Mouse (Mus musculus) E14TG2a.4 (cell line): ENCODE results near the gene 2310034G01Rik.

Experiments used
- H3K27me3 ChIP-seq: 2 replicates; pipeline ENCODE4 v1.6.1; 2014; ENCODE audit warnings: low read length, control low read depth; ENCODE audit not compliant: insufficient read depth
- H3K36me3 ChIP-seq: 2 replicates; pipeline ENCODE4 v1.6.1; 2014; ENCODE audit warnings: low read length, control low read depth; ENCODE audit not compliant: insufficient read depth
- H3K4me1 ChIP-seq: replicated peaks from 2 replicates; pipeline ENCODE4 v1.6.1; 2014; ENCODE audit warnings: low read depth, low read length, control low read depth
- H3K4me3 ChIP-seq: replicated peaks from 2 replicates; pipeline ENCODE4 v1.5.1; 2014; ENCODE audit warnings: mild to moderate bottlenecking, low read length
- H3K9me3 ChIP-seq: 2 replicates; pipeline ENCODE4 v1.6.1; 2014; ENCODE audit warnings: low read length, control low read depth
- CTCF ChIP-seq: conservative IDR thresholded peaks from 2 replicates; pipeline ENCODE4 v1.5.1; 2014; ENCODE audit warnings: low read length
- NANOG ChIP-seq: IDR thresholded peaks from 2 replicates; pipeline ENCODE4 v1.6.1; 2014; ENCODE audit warnings: borderline replicate concordance, low read length, mixed read lengths
- POU5F1 ChIP-seq: IDR thresholded peaks from 2 replicates; pipeline ENCODE4 v1.6.1; 2014; ENCODE audit warnings: low read length, borderline replicate concordance

Gene 2310034G01Rik

GRCm38 (mm10) chr19:46363294-46364009 is 13.3 kb upstream of the 2310034G01Rik start:
- peaks cover 52% of the 10 kb centered on the region for H3K4me1 ChIP-seq
- no peaks in the 10 kb centered on the region for H3K27me3 ChIP-seq
- H3K36me3 ChIP-seq, result peaks cover 16% of the 10 kb centered on the region; the same call in 1 of the 2 replicates
- H3K4me3 ChIP-seq, result peak overlapping the region; percentile 41
- no peaks in the 10 kb centered on the region for H3K9me3 ChIP-seq
- TF ChIP-seq POU5F1 (no peak), NANOG (no peak), CTCF (no peak)

DNA sequence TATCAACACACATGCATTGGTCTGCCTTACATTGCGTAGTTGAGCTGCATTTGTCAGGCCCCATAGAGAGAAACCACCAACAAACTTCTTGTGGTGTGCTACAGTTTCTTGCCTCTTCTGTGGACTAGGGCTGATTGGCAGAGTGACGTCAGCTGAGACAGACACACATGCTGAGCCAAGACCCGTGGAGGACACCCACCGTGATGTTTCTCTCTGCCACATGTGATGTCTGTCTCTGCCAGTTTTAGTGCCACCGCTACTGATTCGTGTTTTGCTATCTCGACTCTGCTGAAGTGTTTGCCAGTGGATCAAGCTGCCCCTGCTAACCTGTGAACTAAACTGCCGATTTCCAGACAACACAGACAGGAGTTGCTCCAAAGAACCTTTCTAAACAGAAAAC is 12.0 kb upstream of the 2310034G01Rik start:
- Histone ChIP-seq H3K4me1 (peaks cover 54% of the 10 kb centered on the region), H3K27me3 (0 out of 2 replicates have a peak, but pooled peaks cover 2% of the 10 kb centered on the region), H3K9me3 (no peaks in the 10 kb centered on the region), H3K4me3 (no peak overlapping the region), H3K36me3 (peaks cover 7% of the 10 kb centered on the region; the same call in 1 of the 2 replicates)
- TF ChIP-seq CTCF, result no peak
- no peak for TF ChIP-seq POU5F1
- TF ChIP-seq NANOG, result no peak

DNA sequence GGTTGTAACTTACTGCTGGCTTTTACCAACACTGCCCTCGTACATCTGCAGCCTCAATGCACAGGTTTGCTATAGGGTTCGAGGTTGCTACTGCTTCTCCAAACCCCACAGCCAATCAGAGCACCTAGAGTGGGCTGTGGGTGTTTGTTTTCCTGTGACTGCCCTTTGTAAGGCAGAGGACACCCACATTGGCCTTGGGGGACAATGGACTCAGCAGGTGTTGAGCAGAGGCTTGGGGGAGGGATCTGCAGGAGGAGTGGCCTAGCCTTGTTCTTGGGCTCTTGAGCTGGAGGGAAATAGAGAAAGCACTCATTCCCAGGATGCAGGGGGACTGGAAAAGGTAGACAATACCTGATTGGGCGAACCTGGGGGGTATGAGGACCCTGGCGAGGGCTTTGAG is 8.3 kb upstream of the 2310034G01Rik start:
- peak overlapping the region; percentile 85 for H3K4me3 ChIP-seq
- peak; percentile 43; the same call in 1 of the 2 replicates for TF ChIP-seq NANOG
- no peak for TF ChIP-seq CTCF
- H3K9me3 ChIP-seq, result no peaks in the 10 kb centered on the region
- H3K36me3 ChIP-seq, result peaks cover 4% of the 10 kb centered on the region; the same call in 1 of the 2 replicates
- peaks cover 7% of the 10 kb centered on the region; the same call in 1 of the 2 replicates for H3K27me3 ChIP-seq
- H3K4me1 ChIP-seq, result peaks cover 58% of the 10 kb centered on the region

- Histone ChIP-seq H3K36me3 (peaks cover 4% of the 10 kb centered on the region; the same call in 1 of the 2 replicates), H3K9me3 (no peaks in the 10 kb centered on the region), H3K27me3 (peaks cover 9% of the 10 kb centered on the region), H3K4me3 (peak overlapping the region; percentile 85), H3K4me1 (peaks cover 51% of the 10 kb centered on the region)
- TF ChIP-seq POU5F1 (no peak), CTCF (no peak), NANOG (no peak)
Measured at GRCm38 (mm10) chr19:46357344-46358280, 7.5 kb upstream of the 2310034G01Rik start.

DNA sequence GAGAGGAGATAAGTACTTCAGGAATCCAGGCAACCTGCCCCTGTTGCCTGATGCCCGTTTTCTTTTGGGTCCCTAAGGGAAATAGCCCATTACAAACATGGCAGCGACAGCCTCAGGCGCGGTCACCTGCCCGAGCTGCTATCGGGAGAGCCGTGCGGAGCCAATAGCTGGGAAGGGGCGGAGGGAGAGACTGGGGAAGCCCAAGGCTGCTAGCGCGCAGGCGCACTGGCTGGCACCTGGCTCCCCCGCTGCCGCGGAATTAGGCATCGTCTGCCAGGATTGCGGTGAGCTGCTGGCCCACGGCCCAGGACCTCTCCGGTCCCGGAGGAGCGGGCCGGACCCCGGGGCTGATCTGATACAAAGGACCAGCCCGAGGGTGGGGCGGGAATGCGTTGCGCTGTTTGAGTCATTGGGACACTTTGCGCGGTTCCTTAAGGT is 6.6 kb upstream of the 2310034G01Rik start:
- Histone ChIP-seq H3K4me1 (peaks cover 43% of the 10 kb centered on the region), H3K4me3 (peak overlapping the region; percentile 85), H3K36me3 (peaks cover 4% of the 10 kb centered on the region; the same call in 1 of the 2 replicates), H3K9me3 (no peaks in the 10 kb centered on the region), H3K27me3 (peaks cover 17% of the 10 kb centered on the region)
- TF ChIP-seq POU5F1 (no peak), CTCF (no peak), NANOG (no peak)

DNA sequence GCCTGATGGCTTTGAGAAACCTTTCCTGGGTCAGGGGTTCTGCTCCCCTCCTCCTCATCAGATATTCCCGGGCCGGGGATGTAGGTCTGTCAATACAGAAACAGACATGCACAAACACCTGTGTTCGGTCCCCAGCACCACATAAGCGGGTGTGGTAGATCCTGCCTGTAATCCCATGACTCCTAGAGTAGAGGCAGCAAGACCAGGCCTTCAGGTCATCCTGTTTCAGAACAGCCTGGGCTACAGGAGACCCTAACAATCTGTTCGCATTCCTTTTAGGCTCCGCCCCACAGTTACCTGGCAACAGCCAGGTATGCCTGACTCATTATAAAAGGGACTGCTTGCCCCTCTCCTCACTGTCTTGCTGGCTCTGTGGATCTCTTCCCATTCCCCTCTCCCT is 552 bp downstream of the 2310034G01Rik start:
- Histone ChIP-seq H3K4me1 (peaks cover 26% of the 10 kb centered on the region), H3K36me3 (no peaks in the 10 kb centered on the region), H3K4me3 (peak overlapping the region; percentile 86), H3K27me3 (peaks cover 76% of the 10 kb centered on the region), H3K9me3 (no peaks in the 10 kb centered on the region)
- no peak for TF ChIP-seq CTCF
- TF ChIP-seq POU5F1, result no peak
- TF ChIP-seq NANOG, result no peak

- TF ChIP-seq CTCF (no peak), POU5F1 (no peak), NANOG (no peak)
- Histone ChIP-seq H3K27me3 (peaks cover 78% of the 10 kb centered on the region), H3K9me3 (no peaks in the 10 kb centered on the region), H3K36me3 (no peaks in the 10 kb centered on the region), H3K4me3 (peak overlapping the region; percentile 86), H3K4me1 (peaks cover 29% of the 10 kb centered on the region)
Measured at GRCm38 (mm10) chr19:46348761-46349458, 1.2 kb downstream of the 2310034G01Rik start.

GRCm38 (mm10) chr19:46347936-46348668 is 2.0 kb downstream of the 2310034G01Rik start:
- Histone ChIP-seq H3K27me3 (peaks cover 86% of the 10 kb centered on the region), H3K9me3 (no peaks in the 10 kb centered on the region), H3K36me3 (no peaks in the 10 kb centered on the region), H3K4me1 (peaks cover 29% of the 10 kb centered on the region), H3K4me3 (peak overlapping the region; percentile 86)
- TF ChIP-seq POU5F1, result no peak
